Mouse (Mus musculus) bone marrow macrophage, adult 2 months (primary cell): ENCODE measurements around the gene Irf2.

Source experiments
- CTCF ChIP-seq: IDR thresholded peaks from 2 replicates; pipeline ENCODE4 v1.5.1; 2012; ENCODE audit warnings: low read depth, mild to moderate bottlenecking, low read length, moderate library complexity
- POLR2A ChIP-seq: IDR thresholded peaks from 2 replicates; pipeline ENCODE4 v1.6.1; 2012; ENCODE audit warnings: mild to moderate bottlenecking, low read depth, low read length, borderline replicate concordance

- TF ChIP-seq POLR2A (no peak), CTCF (no peak)
These were observed 65.2 kb downstream of the Irf2 start for GRCm38 (mm10) chr8:46804721-46805120.
